Mouse (Mus musculus) adrenal gland, adult 8-10 months (tissue): ENCODE data around the gene Rbfox2. TPM values are rescaled to one million over a fixed set of nuclear protein-coding genes. Genes with fewer than 3 reads are reported as not detected.

Experiments used
- total RNA-seq, 4 experiments: library from RNA; stranded (reverse); gene quantifications; 2 replicates each; pipeline ENCODE4 v1.2.4; 2022

Rbfox2 gene
- total RNA-seq, 4 experiments from 2014 or later, result 55.5 to 86.2 (median 70.7) TPM

Other genes starting within 250 kb of the Rbfox2 start
- gene Apol7a, start 92.1 kb upstream of the Rbfox2 start, total RNA-seq, result under 1 TPM in 1 of 4 experiments, not detected in 3; 0.13 TPM
- gene Apol9a, start 104.1 kb upstream of the Rbfox2 start, total RNA-seq, result 1 to 10 TPM in 3 of 4 experiments, under 1 TPM in 1; 0.77 to 3.2 (median 1.5) TPM
- gene Apol7b, start 140.5 kb upstream of the Rbfox2 start, total RNA-seq, result under 1 TPM in 1 of 4 experiments, not detected in 3; 0.28 TPM
- gene Apol10a, start 170.0 kb upstream of the Rbfox2 start, total RNA-seq, result not detected
- gene Apol11a, start 201.3 kb upstream of the Rbfox2 start, total RNA-seq, result under 1 TPM in 2 of 4 experiments, not detected in 2; 0.31 to 0.38 TPM
- under 1 TPM in 1 of 4 experiments, not detected in 3; 0.22 TPM for gene Apol7c, start 226.3 kb upstream of the Rbfox2 start, total RNA-seq